Mouse (Mus musculus) embryonic facial prominence, embryonic 11.5 days (tissue): ENCODE measurements around the gene Cln5. TPM values are rescaled to one million over a fixed set of nuclear protein-coding genes. Genes with fewer than 3 reads are reported as not detected.

Experiments used
- ATAC-seq: fragments of 200-750 bp; cut with Nextera tagmentation; replicated peaks from 2 replicates; pipeline ENCODE4 v1.8.0; 2017; ENCODE audit warnings: low read depth; ENCODE audit not compliant: insufficient number of reproducible peaks, low FRiP score, low TSS enrichment
- DNase-seq: peaks from one replicate; pipeline ENCODE4 v3.0.0-alpha.2; 2015; ENCODE audit warnings: low spot score
- H3K27ac ChIP-seq: fragments of 300-500 bp; sonication (generic); replicated peaks from 2 replicates; pipeline ENCODE4 v1.5.1; 2014; ENCODE audit warnings: mild to moderate bottlenecking, low read depth, low read length, control low read depth
- H3K27me3 ChIP-seq: fragments of 300-500 bp; sonication (generic); 2 replicates; pipeline ENCODE4 v1.6.1; 2014; ENCODE audit warnings: mild to moderate bottlenecking, low read length, moderate library complexity, mixed read lengths; ENCODE audit not compliant: control insufficient read depth, insufficient read depth
- H3K36me3 ChIP-seq: fragments of 300-500 bp; sonication (generic); replicated peaks from 2 replicates; pipeline ENCODE4 v1.6.1; 2014; ENCODE audit warnings: low read depth, mild to moderate bottlenecking, low read length, moderate library complexity, mixed read lengths; ENCODE audit not compliant: control insufficient read depth, insufficient read depth
- H3K4me1 ChIP-seq: fragments of 300-500 bp; sonication (generic); 2 replicates; pipeline ENCODE4 v1.6.1; 2014; ENCODE audit warnings: low read length, mixed read lengths; ENCODE audit not compliant: control insufficient read depth, insufficient read depth
- H3K4me2 ChIP-seq: fragments of 300-500 bp; sonication (generic); 2 replicates; pipeline ENCODE4 v1.6.1; 2014; ENCODE audit warnings: low read depth, mild to moderate bottlenecking, control low read depth, low read length, moderate library complexity
- H3K4me3 ChIP-seq: fragments of 300-500 bp; sonication (generic); 2 replicates; pipeline ENCODE4 v1.5.1; 2014; ENCODE audit warnings: low read depth, low read length, control low read depth
- H3K9ac ChIP-seq: fragments of 300-500 bp; sonication (generic); replicated peaks from 2 replicates; pipeline ENCODE4 v1.6.1; 2014; ENCODE audit warnings: mild to moderate bottlenecking, control low read depth, low read length
- H3K9me3 ChIP-seq: fragments of 300-500 bp; sonication (generic); replicated peaks from 2 replicates; pipeline ENCODE4 v1.6.1; 2016; ENCODE audit warnings: mild to moderate bottlenecking, low read length, inconsistent platforms, mixed read lengths; ENCODE audit not compliant: control insufficient read depth
- WGBS: fragments of 180-500 bp; shearing (Covaris S2); extraction: QIAGEN DNeasy Blood & Tissue Kit; methylation state at CpG from one replicate; pipeline ENCODE4 v1.1.7; 2014; 5-methylcytosine and 5-hydroxymethylcytosine counted together
- polyA plus RNA-seq: library from polyadenylated mRNA; unstranded; fragments of >200 nt; fragmentation: Nextera tagmentation; extraction: Ambion mirVana; gene quantifications from 2 replicates; pipeline ENCODE4 v1.2.1, GENCODE M21; 2014

Gene Cln5
- polyA plus RNA-seq, 1 experiment from 2014 or later = 31.8 TPM

DNA sequence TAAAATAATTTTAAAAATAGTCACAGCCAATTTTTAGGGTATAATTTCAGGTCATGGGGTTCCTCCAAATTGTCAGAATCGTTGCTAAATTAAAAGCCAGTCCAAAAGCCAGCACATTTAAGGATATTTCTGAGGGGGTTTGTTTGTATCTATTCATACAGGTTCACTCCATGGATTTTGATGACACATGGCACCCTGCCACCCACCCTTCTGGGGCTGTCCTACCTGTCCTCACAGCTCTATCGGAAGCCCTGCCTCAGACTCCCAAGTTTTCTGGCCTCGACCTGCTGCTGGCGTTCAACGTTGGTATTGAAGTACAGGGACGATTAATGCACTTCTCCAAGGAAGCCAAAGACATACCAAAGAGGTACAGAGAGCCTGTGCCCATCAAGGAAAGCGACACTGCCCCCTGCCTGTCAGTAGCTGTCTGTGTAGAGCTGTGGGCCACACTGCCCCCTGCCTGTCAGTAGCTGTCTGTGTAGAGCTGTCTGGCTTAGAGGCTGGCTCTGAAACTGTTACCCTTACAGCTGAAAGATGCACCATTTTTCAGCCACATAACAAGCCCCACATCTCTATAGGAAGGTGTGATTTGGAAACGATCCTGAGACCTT lies 18.8 kb upstream of the Cln5 start:
- WGBS = 39% methylated on average over 8 of the region's 8 CpGs
- Histone ChIP-seq H3K4me1 (no peaks in the 10 kb centered on the region), H3K27me3 (no peaks in the 10 kb centered on the region), H3K9me3 (no peaks in the 10 kb centered on the region), H3K27ac (no peak overlapping the region), H3K9ac (no peak overlapping the region), H3K4me2 (no peak overlapping the region), H3K4me3 (no peak overlapping the region), H3K36me3 (no peaks in the 10 kb centered on the region)
- DNase-seq = peak; percentile 79
- peak; percentile 44; the same call in 1 of the 2 replicates for ATAC-seq

- no peak for ATAC-seq
- no peak overlapping the region for H3K27ac ChIP-seq
- H3K9me3 ChIP-seq = no peaks in the 10 kb centered on the region
- no peak overlapping the region for H3K4me2 ChIP-seq
- DNase-seq = no peak
- no peak overlapping the region for H3K4me3 ChIP-seq
- H3K9ac ChIP-seq = no peak overlapping the region
- no peaks in the 10 kb centered on the region for H3K4me1 ChIP-seq
- WGBS = 85% methylated on average over 13 of the region's 13 CpGs
- H3K27me3 ChIP-seq = no peaks in the 10 kb centered on the region
- no peaks in the 10 kb centered on the region for H3K36me3 ChIP-seq
Observed at GRCm38 (mm10) chr14:103054731-103055130, 15.3 kb upstream of the Cln5 start.

DNA sequence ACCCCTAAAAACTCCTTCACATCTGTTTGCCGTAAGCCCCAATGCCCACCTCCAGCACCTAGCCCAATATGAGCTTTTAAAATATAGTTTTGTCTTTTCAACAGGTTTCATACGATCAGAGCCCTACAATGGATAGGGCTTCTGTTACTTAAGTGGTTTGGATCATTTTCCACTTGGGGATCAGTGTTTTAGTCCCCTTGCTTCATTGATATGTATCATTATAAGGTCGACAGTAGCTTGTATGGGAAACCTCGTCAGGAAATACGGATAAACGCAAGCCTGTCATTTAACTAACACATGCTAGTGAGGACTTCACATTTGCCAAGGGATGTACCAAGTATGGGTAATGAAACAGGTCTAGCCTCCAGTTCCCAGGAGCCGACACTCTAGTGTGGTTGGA lies 13.4 kb upstream of the Cln5 start:
- 90% methylated on average over 7 of the region's 7 CpGs for WGBS
- no peaks in the 10 kb centered on the region for H3K27me3 ChIP-seq
- H3K27ac ChIP-seq = no peak overlapping the region
- DNase-seq = no peak
- no peaks in the 10 kb centered on the region for H3K4me1 ChIP-seq
- H3K9ac ChIP-seq = no peak overlapping the region
- H3K36me3 ChIP-seq = no peaks in the 10 kb centered on the region
- no peaks in the 10 kb centered on the region for H3K9me3 ChIP-seq
- no peak overlapping the region for H3K4me2 ChIP-seq
- no peak for ATAC-seq
- H3K4me3 ChIP-seq = no peak overlapping the region

DNA sequence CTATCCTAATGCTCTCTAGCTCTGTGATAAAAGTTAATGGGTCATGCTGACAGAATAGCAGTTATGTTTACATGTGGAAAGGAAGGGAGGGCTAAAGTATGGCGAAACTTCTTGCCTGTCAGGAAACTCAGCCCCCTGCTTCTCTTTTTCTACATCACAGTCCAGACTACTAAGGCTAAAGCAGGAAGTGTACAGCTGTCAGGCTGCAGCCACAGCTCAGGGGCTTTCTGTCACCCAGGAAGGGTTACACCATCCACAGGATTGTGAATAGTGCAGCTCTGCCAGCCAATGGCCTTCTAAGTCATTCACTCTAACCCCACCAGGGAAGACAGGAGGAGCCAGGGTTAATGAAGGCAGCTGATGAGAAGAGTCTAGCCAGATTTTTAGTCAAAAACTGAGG lies 11.0 kb upstream of the Cln5 start:
- ATAC-seq = no peak

GRCm38 (mm10) chr14:103059495-103059894 lies 10.5 kb upstream of the Cln5 start:
- Histone ChIP-seq H3K4me2 (no peak overlapping the region), H3K27me3 (no peaks in the 10 kb centered on the region), H3K36me3 (no peaks in the 10 kb centered on the region), H3K4me3 (no peak overlapping the region), H3K9ac (no peak overlapping the region), H3K9me3 (no peaks in the 10 kb centered on the region), H3K4me1 (no peaks in the 10 kb centered on the region), H3K27ac (no peak overlapping the region)
- no peak for DNase-seq
- 89% methylated on average over 10 of the region's 10 CpGs for WGBS
- ATAC-seq = no peak

More for the DNA sequence above, 11.0 kb upstream of the Cln5 start:
- DNase-seq = no peak
- Histone ChIP-seq H3K4me2 (no peak overlapping the region), H3K27me3 (no peaks in the 10 kb centered on the region), H3K9ac (no peak overlapping the region), H3K4me3 (no peak overlapping the region), H3K4me1 (no peaks in the 10 kb centered on the region), H3K9me3 (no peaks in the 10 kb centered on the region), H3K27ac (no peak overlapping the region), H3K36me3 (no peaks in the 10 kb centered on the region)
- 80% methylated on average over 1 of the region's 1 CpGs for WGBS

- H3K4me1 ChIP-seq = no peaks in the 10 kb centered on the region
- H3K9me3 ChIP-seq = no peaks in the 10 kb centered on the region
- ATAC-seq = no peak
- DNase-seq = peak; percentile 86
- H3K4me3 ChIP-seq = no peak overlapping the region
- H3K9ac ChIP-seq = no peak overlapping the region
- H3K36me3 ChIP-seq = no peaks in the 10 kb centered on the region
- no peaks in the 10 kb centered on the region for H3K27me3 ChIP-seq
- 11% methylated on average over 10 of the region's 10 CpGs for WGBS
- H3K4me2 ChIP-seq = no peak overlapping the region
- no peak overlapping the region for H3K27ac ChIP-seq
Observed at GRCm38 (mm10) chr14:103065294-103066167, 4.5 kb upstream of the Cln5 start.

- ATAC-seq = peak; percentile 73; the same call in 1 of the 2 replicates
- Histone ChIP-seq H3K4me2 (peak overlapping the region; percentile 84), H3K9ac (peak overlapping the region; percentile 82), H3K27me3 (no peaks in the 10 kb centered on the region), H3K27ac (no peak overlapping the region), H3K4me1 (no peaks in the 10 kb centered on the region), H3K4me3 (peak overlapping the region; percentile 64), H3K9me3 (no peaks in the 10 kb centered on the region), H3K36me3 (peaks cover 2% of the 10 kb centered on the region; the same call in 1 of the 2 replicates)
- no peak for DNase-seq
- 13% methylated on average over 12 of the region's 12 CpGs for WGBS
Observed at GRCm38 (mm10) chr14:103069465-103069863, 552 bp upstream of the Cln5 start.

GRCm38 (mm10) chr14:103070790-103071189 lies 774 bp downstream of the Cln5 start:
- 3% methylated on average over 10 of the region's 10 CpGs for WGBS
- Histone ChIP-seq H3K4me1 (no peaks in the 10 kb centered on the region), H3K9ac (peak overlapping the region; percentile 82), H3K9me3 (no peaks in the 10 kb centered on the region), H3K36me3 (peaks cover 2% of the 10 kb centered on the region; the same call in 1 of the 2 replicates), H3K4me3 (peak overlapping the region; percentile 64), H3K27me3 (no peaks in the 10 kb centered on the region), H3K27ac (peak overlapping the region; percentile 66; the same call in 1 of the 2 replicates), H3K4me2 (peak overlapping the region; percentile 84)
- no peak for ATAC-seq
- peak; percentile 3 for DNase-seq
